Mouse (Mus musculus): ENCODE results near the gene Yy1.
A peak's percentile ranks its signal among the peaks of the same experiment; 100 is the strongest.
"Not testable (repeated sequence)": the region's sequence is repeated elsewhere in the genome, so short reads cannot be mapped to it uniquely, and the experiment has no call there.

Yy1 gene

DNA sequence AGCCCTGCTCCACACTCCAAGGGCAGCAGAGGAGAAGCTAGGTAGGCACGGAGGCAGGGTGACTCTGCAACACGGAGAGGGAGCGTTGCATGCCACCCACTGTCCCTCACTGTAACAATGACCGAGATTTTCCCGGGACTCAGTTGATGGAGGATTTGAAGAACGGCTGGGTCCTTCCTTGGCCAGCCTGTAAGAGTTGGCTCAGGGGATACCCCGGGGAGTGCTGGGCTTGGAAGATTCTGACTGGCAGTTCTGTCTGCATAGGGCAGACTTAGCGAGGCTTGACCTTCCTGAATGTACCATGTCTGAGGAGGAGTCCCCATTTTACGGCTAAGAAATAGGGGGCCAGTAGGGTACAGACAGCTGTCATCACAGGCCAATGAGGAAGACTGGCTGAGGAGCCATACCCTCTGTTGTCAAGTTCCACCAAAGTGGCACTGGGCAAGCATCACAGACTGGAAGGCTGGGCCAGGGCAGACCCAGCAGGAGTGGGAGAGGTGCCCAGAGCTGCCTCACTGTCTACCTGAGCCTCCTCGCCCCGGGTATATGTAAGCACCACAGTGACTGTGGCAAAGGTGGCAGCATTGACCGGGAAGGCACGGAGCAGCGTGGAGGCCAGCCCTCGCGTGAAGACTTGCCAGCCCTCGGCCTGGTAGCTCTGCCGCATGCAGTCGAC is 33.6 kb downstream of the Yy1 start:
- peak in 1 of 2 experiments; percentile 22 for DNase-seq (ENCODE audit: low spot score in 2 of 2)

DNA sequence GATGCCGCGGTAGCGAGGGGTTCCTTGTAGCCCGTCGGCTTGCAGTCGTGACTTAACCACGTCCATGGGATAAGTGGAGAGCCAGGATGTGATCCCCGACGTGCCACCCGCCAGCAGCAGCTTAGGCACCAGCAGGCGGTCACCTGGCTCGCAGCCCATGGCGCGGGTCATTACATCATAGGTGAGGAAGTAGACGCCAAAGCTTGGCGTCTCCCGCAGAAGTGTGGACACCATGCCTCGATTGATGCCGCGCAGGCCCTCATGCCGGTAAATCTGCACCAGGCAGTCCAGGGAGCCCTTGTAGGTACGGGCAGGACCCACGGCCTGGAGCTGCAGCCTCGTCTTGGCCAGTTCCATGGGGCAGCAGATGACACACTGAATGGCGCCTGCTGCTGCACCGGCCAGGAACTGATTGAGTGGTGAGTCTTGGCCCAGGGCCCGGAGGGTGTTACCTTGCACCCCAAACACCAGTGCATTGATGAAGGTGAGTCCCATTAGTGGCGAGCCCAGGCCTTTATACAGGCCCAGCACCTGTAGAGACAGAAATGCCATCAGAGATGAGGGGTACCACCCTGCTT is 34.3 kb downstream of the Yy1 start:
- DNase-seq (ENCODE audit: low spot score in 2 of 2) = peak in 1 of 2 experiments; percentile 33

DNA sequence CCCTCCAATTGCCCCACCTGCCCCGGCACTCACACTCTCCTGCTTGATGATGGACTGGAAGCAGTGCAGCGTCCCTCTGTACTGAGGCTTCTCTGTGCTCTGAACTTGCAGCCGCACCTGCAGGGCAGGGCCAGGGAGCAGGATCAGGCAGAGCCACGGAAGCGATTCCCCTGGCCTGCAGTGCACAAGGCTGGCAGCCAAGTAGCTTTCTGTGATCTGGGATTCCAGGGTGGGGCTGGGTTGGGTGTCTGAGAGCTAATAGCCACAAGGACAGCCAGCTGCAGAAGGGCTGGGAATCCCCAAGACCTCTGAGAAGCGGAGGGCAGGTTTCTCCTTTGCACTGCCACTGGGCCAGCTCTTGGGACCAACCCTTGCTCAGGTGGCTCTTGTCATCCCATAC is 34.9 kb downstream of the Yy1 start:
- DNase-seq (ENCODE audit: low spot score in 2 of 2) = no peak

DNA sequence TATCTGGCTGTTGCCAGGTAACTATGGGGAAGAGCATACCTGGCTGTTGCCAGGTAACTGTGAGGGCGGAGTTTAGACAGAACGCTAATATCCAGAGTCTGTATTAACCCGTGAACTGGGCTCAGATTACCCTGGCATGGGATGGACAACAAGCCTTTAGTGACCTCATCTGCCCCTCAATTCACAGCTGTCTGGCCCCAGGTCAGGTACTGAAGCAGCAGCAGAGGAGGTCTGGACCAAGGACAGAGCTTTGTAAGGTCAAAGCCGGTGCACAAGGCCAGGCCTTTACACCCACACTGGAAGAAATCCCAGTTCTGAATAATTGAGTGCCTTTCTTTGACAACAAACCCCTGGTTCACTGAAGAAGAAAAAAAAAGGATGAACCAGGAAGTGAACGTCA is 36.9 kb downstream of the Yy1 start:
- DNase-seq (ENCODE audit: low spot score in 2 of 2) = no peak

DNA sequence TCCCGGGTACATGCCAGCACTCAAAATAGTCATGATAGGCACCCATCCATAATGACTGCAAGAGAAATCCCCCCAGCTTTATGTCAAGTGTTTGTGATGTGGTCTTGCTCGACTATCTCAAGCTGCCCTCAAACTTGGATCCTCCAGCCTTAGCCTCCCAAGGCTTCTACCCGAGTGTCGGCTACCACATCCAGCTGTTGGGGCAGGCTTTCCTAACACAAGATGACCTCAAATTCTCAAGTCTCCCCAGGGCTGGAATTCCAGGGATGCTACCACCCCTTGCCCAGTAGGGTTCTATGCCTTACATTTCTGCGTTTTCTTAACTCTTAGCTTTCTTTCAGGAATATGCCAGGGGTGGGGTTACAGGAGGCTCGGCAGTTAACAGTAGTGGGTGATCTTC is 37.6 kb downstream of the Yy1 start:
- DNase-seq (ENCODE audit: low spot score in 2 of 2) = no peak

DNA sequence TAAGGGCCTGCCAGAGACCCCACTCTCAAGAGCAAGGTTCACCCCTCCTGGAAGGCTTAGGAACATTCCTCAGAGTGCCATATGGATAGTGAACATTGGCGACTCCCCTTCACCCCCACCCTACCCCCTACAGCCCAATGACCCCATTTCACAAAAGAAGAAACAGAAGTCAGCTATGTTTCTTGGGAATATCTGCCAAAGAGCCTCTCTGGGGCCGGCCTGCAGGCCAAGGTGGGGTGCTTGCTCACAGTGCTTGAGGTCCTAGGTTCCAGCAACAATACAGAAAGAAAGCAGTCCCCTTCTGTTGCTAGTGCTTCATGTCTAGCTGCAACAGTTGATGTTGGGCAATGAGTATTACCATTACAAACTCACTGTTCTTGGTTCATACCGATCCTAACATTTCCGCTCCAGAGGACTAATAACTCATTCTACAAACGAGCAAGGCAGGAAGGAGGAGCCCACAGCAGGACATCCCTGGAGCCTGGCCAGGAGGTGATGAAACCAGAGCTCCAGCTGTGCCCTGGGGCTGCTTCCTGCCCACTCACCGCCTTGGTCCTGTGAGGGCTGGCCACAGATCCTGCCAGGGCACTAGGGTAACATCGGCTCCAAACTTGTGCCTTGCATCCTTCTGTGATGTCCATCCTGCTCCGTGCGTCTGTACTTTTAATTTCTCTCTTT is 39.3 kb downstream of the Yy1 start:
- DNase-seq (ENCODE audit: low spot score in 2 of 2) = no peak

DNA sequence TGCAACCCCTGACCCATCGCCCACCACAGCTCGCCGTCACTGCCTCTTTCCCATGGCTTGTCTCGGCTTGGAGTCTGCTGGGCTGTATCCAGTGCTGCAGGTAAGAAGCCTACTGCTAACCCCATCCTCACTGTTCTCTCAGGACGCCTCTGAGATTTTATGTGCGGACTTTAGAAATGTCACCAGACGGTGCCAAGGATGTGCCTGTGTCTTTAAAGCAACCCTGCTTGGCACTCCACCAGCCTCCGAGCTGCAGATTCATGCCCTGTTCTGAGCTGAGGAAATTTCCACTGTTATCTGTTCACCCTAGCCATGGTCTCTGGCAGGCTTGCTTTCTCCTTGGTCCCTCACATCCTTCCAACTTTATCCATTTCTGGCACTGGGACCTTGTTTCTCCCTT is 40.1 kb downstream of the Yy1 start:
- DNase-seq (ENCODE audit: low spot score in 2 of 2) = no peak

DNA sequence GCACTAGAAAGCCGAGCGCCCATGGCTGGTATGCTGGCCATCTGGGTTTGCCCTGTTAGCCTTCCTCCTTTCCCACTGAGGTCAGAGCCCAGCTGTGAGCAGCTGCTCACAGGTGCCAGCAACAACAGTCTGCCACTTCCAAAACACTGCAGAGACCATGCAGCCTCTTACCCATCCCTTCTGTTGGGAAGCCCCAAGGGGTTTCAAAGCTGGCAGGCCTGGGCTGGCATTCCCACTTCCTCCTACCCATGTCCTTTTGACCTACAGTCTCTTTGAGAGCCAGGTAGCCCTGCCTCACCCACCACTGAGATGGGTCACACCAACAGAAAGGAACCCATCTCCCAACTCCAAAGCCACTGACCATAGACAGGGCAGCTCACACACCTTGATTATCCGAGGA is 40.6 kb downstream of the Yy1 start:
- no peak for DNase-seq (ENCODE audit: low spot score in 2 of 2)

DNA sequence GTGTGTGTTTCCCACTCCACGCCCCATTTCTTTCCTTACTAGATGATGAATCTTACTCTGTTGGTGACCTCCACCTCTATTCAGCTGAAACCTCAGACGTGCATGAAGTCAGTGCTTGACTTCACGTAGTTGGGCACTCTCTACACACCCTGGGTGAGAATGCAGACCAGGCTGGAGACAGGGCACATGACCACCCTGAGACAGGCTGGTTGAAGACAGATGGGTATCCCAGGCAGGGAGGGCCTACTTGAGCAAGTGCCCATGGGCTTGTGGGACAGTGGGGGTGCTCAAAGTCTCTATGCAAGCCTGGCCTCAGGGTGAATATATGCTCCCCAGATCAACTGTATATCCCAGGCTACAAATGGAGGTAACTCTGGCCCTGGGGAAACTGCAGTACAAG is 41.6 kb downstream of the Yy1 start:
- DNase-seq (ENCODE audit: low spot score in 2 of 2) = no peak

DNA sequence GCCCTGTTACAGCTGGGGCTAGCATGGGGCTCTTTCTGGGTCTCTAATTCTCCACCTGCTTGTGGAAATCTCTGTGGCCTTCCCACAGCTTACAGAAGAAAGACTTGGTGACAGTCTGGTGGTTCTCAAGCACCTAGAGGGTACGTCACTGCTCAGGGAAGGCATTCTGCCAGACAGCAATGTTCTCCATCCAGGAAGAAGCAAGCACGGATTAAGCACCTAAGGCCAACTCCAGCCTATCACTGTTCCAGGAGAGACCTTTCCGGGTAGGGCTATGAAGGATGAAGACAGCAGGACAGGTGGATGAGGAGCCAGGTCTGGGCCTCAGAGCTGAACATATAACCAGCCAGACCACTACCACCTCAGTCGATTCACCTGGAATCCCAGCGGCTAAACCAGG is 42.0 kb downstream of the Yy1 start:
- no peak for DNase-seq (ENCODE audit: low spot score in 2 of 2)

DNA sequence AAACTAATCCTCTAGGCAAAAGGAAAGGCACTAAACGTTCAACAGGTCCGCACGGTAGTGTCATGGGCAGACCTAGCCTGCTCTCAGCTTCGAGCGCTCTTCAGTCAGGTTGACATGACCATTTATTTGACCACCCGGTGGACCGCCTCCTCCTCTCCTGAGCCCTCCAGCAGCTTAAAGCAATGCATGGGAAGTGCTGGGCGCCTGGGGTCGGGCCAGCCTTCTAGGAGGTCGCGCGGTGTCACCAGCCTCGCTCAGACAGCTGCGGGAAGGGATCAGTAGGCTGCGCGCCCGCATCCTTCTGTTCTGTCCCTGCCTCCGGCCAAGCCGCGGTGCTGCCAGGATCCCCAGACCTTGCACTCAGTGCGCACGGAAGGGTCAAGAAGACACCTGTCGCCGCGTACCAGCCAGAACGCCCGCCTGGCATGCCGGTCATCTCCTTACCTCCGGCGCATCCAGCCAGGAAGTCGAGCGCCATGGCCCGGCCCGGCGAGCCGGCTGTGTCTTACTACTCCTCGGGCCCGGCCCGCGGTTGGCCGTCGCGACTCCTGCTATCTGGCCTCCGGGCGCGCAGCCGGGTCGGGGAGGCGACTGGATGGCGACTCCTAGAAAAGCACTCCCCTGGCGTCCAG is 42.6 kb downstream of the Yy1 start:
- no peak for DNase-seq (ENCODE audit: low spot score in 2 of 2)

DNA sequence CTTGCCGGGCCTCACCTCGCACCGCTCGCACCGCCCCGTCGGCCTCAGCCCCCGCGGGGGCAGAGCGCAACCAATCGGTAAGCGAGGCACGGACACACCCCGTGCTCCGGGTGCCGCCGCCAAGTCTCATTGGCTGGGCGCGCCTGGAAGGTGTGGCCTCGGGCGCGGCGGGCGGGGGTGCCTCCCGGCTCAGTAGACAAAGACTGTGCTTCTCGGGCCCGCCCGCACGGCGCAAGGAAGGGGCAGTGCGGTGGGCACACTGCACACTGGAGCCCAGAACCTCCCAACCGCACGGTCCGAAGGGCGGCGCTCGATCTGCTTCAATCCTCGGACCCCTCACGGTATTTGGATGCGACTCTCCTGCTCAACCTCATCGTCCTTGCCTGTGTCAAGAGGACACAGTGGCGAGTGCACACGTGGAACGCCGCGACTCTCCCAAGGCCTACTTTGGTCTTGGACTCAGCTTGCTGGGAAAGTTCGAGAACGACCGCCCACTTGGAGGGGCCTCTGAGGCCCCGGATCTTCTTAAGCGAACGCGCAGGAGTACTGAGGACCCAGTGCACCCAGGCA is 43.2 kb downstream of the Yy1 start, which contains the start of the genes Slc25a29 and Slc25a47:
Gene Slc25a29 (minus strand): TSS at position 44 of the 570 bp plus-strand sequence.
Gene Slc25a47 (plus strand): TSS at position 207 of the 570 bp plus-strand sequence.
- peak; percentile 98 for DNase-seq (ENCODE audit: low spot score in 2 of 2)

DNA sequence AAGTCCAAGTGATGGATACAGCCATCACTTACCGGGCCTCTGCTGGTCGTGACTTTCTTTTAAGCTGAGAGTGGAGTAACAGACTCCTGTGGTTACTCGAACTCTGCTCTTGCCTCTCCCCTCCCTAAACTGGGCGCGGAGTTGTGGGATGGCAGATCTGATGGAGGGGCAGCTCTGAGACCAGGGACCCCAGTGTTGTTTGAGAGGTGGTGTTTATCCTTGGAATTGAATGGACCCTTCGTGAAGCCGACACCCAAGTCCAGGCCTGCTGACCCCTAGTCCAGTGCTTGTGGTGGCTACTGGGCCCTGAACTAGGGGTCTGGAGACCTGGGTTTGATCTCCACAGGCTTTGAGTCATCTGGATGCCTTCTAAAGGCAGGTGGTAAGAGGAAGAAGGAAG is 43.9 kb downstream of the Yy1 start:
- DNase-seq (ENCODE audit: low spot score in 2 of 2) = no peak

DNA sequence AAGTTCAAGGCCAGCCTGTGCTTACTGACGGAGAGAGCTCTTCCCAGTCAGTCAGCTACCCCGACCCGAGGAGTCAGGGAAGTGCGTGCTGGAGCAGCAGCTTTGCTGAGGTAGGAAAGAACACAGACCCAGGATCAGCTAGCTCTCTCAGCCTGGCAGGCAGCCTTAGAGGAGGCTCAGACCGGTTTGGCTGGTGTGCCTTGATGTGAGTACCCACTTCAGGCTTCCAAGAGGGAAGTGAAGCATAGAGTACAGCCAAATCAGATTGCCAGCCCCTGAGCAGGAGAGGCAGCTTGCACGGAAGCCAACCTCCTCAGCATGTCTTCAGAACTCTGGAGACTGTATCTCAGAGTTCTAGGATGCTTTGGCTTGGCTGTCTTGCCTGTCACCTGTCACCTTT is 48.4 kb downstream of the Yy1 start:
- DNase-seq (ENCODE audit: low spot score in 2 of 2) = peak; percentile 49 to 52

DNA sequence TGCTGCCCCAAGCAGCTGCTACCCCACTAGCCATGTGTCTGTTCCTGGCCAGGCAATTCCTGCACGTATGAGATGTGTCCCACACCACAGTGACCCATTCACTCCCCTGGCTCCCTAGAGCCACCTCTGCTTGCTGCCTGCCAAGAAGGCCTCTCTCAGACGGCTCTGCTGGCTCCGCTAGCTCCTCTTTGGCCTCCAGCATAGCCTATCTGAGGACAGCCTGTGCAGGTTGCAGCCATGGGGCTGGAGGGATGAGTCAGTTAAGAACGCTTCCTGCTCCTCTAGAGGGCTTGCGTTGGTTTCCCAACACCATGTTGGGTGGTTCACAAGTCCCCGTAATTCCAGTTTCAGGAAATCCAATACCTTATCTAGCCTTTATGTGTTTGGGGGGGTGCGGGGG is 49.9 kb downstream of the Yy1 start:
- no peak for DNase-seq (ENCODE audit: low spot score in 2 of 2)

DNA sequence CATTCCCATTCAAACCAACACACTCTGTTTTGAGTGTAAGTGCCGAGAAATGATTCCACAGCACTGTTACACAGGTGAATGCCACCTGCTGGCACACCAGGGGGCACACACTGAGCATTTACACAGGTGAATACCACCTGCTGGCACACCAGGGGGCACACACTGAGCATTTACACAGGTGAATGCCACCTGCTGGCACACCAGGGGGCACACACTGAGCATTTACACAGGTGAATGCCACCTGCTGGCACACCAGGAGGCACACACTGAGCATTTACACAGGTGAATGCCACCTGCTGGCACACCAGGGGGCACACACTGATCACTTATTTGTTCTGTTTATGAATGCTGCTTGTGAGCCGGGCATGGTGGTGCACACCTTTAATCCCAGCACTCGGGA is 55.3 kb downstream of the Yy1 start:
- not testable (repeated sequence) for DNase-seq (ENCODE audit: low spot score in 2 of 2)

DNA sequence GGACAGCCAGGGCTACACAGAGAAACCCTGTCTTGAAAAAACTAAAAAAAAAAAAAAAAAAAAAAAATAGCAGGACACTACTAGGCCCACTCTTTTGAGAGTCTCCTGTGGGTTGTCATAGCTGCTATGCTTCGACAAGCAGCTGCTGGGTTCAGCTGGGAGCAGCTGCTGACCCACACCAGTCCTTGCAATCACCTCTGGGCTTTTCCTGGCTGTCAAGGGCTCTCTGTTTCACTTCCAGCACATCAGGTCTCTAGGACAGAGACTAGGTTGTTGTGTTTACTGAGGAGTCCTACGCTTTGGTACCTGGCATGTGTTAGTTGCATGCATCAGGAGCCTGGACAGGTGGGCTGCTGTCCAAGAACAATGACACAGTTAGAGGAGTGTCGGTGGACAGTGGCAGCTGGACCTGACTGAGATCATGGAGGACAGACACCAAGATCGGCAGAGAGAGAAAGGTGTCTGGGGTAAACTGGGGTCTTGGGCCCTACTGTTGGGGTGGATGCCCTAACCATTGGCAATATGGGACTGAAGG is 56.8 kb downstream of the Yy1 start:
- no peak for DNase-seq (ENCODE audit: low spot score in 2 of 2)

DNA sequence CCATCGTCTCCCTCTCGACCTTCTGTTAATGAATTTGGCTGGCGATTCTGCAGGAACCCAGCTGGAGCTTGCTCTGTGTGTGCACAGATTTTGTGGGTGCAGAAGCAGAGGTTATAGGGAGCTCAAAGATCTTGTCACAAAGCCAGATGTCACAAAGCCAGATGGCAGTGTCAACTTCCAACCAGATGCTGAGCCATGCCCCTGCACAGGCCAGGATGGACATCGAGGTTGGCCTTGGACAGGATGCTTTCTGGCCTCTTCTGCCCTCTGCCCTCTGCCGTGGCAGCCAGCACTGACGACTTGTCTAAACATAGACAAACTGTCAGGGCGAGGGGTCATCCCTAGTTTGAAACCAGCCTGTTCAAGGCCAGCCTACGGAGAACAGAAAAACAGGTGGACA is 57.4 kb downstream of the Yy1 start:
- no peak for DNase-seq (ENCODE audit: low spot score in 2 of 2)

DNA sequence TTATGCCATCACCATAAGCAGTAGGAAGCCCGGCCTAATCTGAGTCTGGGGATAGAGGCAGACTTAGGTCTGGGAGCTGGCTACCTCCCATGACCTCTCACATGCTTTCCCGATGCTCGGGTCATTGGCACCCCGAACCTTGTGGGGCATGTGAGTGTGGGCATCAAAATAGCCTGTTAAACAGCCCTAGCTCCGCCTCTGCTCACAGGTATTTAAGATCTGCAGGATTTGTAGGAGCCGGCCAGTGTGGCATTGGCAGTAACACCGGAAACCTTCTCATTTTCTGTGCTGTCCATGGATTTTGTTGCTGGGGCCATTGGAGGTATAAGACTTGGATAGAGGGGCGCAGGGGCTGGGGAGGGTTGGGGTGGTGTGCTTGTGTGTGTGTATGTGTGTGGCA is 58.1 kb downstream of the Yy1 start:
- no peak for DNase-seq (ENCODE audit: low spot score in 2 of 2)

DNA sequence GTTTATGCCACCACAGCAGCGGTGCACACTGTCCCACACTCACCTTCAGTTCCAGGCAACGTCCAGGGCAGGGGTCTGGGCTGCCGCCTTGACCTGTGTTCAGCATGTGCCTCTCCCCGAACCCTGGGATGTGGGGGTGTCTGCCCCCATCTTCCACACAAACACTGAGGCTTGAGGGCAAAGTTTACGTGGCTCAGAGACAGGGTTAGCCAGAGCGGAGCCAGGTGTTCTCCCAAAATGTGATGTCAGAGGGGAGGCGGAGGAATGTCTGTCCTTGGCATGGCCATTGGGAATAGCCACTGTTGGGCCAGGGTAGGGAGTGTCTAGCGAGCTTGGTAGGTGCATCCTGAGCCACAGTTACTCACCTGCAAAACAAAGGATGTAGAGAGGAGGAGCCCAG is 60.0 kb downstream of the Yy1 start:
- DNase-seq (ENCODE audit: low spot score in 2 of 2) = no peak

DNA sequence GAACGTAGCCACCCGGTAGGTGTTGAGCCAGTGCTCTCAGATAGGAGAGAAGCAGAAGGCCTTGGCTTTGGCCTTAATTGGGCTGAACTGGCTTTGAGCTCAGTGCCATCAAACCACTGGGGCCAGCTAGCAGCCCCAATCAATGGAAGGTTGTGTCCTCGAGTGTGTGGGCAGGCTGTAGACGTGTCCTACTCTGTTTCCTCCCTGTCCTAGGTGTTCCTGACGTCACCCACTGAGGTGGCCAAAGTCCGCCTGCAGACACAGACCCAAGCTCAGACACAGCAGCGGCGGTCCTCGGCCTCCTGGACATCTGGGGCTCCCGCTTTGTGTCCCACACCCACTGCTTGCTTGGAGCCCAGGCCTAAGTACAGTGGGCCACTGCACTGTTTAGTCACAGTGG is 62.3 kb downstream of the Yy1 start:
- no peak for DNase-seq (ENCODE audit: low spot score in 2 of 2)

DNA sequence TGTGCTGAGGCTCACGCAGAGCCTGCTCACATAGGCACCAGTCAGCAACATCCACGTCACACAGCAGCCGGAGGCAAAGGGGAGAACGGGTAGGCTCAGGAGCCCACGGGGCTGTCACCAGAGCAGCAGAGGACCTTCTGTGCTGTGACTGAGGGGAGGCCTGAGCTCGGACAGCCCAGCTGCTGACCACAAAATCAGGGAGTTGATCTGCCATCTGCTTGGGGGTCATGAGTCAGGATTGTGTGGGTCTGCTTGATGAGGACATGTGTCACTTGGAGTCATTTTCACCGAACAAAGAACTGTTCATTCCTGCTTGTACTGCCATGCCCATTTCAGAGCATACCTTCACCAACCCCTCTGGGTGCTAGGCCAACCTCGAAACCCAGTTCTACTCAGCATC is 63.4 kb downstream of the Yy1 start:
- no peak for DNase-seq (ENCODE audit: low spot score in 2 of 2)
